Mouse (Mus musculus) liver, adult 2 months (tissue): ENCODE results near the gene Gga1.

ENCODE experiments used
- CTCF ChIP-seq: fragments of 200-500 bp; IDR thresholded peaks from 2 replicates; pipeline ENCODE4 v1.5.1; 2011; ENCODE audit warnings: low read depth, low read length, control low read depth
- POLR2A ChIP-seq: fragments of 200-500 bp; IDR thresholded peaks from 2 replicates; pipeline ENCODE4 v1.6.1; 2011; ENCODE audit warnings: low read length, control low read depth; ENCODE audit not compliant: insufficient read depth; ENCODE audit errors: extremely low read depth

DNA sequence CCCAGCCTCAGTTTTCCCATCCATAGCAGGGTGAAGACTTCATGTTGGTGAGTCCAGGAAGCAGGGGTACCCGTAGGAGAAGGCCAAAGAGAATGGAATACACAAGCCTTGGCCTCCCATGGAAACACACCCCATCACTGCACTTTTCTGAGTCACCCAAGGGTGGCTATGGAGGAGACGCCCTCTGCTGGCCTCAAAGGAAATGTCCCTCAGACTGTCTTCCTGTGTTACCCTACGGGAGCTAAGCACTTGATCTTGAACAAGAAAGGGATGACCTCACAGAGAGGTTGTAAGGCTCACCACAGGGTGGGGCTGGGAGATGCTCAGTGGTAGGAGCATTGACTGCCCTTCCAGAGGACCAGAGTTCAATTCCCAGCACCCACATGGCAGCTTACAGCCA, 54.6 kb downstream of the Gga1 start:
- TF ChIP-seq CTCF (peak; percentile 77), POLR2A (no peak)
